Mouse (Mus musculus) adrenal gland, adult (tissue): ENCODE measurements at regions not wholly inside any gene's neighbourhood (a gene's known extent, or its start where the extent isn't known, plus 50 kb on each side); places are given as distances from the start of the nearest gene placed in this dataset.

Experiments used
- DNase-seq, 2 experiments: peaks; one replicate each; pipeline ENCODE4 v3.0.0; 2022 to 2023; ENCODE audit warnings: low spot score in 1 of 2; ENCODE audit not compliant: inconsistent age in 2 of 2

DNA sequence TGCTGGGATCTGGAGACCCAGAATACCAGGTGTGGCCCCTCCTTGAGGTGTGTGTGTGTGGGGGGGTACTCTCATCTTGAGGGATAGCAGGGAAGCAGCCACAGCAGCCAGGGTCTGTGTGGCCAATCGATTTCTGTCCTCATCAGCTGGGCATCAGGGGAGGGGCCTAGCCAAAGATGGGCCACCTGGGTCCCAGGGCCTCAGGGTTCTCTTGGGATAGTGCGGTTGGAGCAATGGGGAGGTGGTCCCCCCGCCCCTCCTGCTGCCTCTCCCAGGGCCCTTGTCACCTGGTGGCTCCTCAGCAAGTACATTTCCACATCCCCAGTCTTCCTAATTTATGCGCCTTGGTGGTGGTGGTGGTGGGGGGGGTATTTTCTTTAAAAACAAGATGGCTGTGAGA is 55.4 kb downstream of the Uncx start:
- no peak for DNase-seq

DNA sequence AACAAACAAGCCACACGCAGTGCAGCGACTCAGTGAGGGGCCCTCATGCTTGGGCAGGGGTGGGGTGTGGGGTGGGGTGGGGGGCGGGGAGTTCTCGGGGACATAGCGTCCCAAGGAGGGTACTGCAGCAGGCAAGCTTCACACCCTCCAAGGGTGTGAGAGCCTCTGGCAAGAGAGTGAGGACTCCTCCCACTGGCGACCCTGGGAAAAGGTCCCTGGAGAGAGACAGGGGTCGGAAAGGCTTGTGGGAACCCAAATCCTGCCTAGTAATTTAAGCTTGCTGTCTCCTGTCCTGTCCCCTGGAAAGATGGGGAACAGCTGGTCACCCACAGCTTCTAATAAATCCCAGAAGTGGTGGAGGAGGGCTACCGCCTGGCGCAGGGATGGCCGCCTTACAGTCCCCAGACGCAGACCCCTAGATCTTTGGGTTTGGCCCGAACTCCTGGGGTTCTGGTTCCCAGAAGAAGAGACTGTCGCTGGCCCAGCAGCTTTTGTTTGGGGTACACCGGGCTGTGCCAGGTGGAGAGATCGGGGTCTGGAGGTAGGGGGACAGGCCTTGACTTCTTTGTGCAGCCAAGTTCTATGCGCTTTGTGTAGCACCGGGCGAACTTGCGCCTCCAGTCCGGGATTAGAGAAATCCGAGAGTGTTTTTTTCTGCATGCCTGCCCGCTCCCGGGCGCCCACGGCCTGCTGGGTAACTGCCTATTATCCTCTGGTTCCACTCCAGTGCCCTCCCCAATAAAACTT is 56.1 kb downstream of the Uncx start:
- DNase-seq = peak in 1 of 2 experiments; percentile 32

DNA sequence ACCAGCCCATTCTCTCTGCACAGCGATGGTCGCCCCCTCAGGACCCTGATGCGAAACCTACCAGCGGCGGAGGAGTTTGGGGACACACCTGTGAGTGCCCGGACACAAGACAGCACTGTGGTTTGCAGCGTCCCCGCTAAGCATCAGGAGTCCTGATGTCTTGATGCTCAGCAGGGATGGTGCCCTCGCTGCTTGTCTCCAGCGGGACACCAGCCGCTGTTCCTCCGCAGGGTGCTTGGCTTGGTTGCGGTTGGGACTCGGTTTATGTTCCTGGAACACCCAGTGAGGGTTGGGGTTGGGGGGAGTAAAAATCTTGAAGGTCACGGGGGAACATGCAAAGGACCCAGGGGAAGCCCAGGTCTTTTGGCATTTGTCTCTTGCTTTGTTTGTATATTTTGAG is 56.9 kb downstream of the Uncx start:
- no peak for DNase-seq

DNA sequence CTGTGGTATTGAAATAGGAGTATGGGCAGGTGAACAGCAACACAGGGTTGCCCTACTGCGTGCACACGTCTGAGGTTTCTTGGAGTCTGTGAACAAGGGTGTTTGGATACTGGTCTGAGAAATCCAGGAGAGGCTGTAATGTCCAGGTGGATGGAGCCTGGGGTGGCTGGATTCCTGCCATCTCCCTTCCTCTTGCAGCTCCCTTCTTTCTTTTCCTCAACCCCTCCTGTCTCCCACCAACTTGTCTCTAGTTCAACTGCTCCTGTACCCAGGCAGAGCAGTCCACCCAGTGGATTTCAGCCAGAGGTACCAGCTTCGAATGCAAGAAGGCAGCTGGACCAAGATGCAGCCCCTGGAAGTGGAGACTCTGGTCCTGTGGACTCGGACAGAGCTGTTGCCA is 59.6 kb downstream of the Uncx start:
- DNase-seq = no peak

DNA sequence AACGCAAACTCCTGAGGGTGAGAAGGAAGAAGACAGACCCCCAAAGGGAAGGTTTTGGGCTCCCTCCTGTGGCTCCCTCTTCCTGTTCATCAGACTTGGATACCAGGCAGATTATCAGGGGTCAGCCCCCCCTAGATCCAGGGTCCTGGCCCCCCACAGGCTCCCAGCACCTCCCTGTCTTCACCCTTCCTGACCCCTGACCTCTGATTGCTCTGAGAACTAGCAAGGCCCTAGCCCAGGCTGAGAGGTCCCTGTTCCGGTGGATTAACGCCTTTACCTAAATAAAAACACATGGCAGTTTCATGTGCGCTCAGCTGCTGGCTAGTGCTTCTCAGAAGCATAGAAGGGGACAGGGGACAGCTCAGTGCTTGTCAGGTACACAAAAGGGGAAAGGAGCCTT is 60.2 kb downstream of the Uncx start:
- DNase-seq = no peak

DNA sequence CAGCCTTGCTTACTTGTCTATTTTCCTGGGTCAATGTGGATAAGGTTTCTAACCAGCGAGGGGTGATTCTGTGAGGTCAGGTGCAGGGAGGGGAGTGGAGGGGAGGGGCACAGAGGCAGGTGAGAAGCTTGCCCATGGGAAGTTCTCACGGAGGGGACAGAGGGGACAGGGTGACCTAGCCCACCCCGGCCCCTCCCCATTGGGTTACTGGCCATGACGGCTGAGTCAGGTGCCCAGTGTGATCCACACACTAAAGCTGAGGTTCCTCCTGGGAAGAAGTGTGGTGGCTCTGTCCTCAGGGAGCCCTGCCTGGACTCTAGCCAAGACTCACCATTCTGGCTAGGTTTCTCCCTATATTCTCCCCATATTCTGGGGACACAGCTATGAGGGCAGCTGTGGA is 61.0 kb downstream of the Uncx start:
- DNase-seq = no peak

DNA sequence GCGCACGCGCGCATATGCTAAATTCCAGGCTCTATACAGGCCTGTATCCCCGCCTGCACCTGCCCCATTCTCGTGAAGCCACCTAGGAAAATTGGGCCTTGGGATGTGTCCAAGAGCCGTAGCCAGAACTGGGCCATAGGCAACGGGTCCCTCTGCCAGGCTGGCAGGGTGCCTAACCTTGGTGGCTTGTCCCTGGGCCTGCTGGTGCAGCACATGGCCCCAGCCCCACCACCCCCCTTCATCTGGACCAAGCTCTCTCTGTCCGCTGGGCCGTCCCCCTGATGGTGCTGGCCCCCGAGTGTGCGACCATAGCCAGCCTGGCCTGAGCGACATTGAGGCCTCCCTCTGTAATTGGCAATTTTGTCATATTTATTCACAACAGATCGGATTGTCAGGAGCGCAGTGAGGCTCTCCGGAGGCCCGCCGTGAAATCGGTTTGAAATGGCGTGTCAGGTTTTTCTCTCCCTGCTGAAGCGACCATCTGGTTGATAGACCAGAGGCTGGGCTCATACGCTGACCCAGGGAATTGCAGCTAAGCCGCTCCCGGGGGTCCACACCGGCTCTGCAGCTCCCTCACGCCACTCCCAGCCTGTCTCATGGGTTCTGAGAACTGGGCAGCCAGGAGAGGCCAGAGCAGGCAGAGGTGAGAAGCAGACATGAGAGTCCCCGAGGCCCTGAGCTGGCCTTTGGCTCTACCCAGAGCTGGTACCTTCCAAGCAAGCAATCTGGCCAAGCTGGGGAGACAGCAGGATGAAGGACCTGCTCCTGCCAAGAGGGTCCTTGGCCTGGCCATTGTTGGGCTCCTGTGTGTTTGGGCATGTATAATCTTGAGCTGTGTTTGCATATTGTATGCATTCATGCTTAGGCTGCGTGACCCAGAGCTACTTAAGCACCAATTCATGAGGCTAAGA is 67.6 kb downstream of the Uncx start:
- DNase-seq = no peak

DNA sequence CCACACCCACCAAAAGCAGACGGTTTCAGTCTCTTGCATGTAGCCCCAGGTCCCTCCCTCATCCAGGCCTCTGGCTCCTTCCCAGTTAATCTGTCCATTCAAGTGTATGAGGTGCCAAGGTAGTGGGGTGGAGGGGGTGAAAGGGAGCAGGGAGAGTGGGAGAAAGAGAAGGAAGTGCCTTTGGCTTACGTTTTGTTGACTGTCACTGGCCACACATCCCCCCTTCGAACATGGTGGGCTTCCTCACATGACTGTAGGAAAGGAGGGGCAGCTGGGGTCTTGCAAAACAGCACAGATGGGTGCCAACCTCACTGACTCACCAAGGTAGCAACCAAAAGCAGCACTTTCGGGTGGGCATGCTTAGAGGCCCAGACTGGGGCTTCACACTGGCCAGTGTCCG is 68.9 kb downstream of the Uncx start:
- no peak for DNase-seq

DNA sequence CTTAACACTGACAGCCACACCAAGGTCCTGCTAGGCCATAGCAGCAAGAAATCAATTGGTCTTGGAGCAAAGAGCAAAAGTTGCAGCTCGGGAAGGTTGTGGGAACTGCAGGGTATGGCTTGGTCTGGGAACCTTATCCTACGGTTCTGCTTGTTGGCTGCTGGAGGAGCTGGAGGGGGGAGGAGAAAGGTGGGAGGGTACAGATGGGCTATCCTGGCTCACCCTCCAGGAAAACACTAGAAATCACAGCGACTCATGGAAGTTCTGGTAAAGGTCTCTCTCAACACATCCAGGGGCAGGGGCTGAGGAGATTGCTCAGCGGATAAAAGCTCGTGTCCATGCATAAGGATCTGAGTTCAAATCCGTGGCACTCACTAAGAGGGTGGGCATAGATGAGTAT is 69.4 kb downstream of the Uncx start:
- no peak for DNase-seq

DNA sequence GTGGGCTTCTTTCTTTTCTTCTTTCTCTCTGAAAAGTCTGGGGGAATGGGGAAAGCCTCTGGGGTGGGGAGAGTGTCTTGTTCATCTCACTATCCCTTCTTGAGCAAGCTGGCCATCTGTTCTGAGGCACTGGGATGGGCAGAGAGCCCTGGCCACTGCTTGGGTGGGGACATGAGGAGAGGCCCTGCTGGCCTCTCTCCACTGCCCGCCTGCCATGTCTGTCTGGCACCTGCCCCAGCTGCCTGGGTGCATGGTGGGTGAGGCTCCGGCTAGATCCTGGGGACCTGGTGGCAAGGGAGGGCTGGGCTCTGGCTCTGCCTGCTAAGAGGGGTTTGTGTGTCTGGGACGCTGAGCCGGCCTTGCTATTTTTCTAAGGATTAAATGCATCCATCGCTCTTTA is 70.3 kb downstream of the Uncx start:
- no peak for DNase-seq

DNA sequence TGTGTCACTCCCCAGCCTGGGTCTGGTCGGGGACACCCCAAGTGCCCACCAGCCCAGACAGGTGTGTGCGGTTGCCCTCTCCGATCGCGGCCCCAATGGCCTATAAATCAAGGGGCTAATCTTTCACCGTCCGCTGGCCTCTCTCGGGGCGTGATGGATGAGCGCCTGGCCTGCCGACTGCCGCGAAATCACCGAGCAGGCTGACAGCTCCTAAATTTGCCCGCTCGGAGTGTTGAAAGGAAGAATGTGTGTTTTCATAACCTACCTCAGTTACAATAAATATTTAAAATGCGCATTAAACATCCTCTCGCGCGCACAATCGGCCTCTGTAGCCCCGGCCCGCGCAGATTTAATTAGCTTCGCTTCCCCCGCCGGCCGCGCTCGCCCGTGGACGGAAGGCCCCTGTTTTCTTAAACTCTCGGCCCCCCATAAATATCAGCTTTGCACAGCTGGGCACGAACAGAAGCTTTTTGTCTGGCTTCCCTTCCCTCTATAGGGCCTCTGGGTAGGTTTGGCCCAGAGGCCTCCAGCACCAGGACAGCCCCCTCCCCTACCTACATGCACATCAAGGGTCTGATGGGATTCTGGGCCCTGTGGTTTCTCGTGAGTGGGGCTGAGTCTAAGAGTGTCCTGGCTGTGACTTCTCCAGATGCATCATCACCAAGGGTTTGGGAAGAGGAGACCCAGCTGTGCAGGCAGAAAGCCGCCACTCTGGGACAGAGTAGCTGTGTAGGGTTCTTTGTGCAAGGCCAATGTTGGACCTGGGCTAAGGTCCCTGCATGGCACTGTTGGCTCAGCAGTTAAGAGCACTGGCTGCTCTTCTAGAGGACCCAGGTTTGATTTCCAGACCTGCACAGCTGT is 76.2 kb downstream of the Uncx start:
- no peak for DNase-seq

DNA sequence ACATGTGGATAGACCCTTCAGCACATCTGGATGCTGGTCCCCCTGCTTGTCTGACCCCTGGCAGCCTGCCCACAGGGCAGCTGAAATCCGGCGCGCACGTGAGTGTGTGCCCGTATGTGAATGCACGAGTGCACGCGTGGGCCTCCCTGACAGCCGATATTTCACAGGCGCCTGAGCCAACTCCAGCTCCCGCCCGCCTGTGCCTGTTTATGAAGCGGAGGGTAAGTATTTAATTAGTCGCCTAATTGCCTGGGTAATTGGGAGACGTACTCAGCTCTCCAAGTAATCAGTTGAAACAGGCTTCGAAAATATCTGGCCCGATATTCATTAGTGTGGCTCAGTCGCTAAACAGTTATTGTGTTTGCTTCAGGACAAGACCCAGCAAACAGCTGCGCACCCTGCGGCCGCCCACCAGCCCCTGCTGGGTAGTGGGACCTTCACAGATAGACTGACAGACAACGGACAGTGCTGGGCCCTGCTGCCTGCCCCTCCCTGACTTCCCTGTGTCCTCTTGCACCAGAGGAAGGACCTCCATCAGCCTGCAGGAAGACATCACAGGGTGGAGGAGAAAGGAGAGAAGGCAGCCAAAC is 82.7 kb downstream of the Uncx start:
- DNase-seq = no peak

DNA sequence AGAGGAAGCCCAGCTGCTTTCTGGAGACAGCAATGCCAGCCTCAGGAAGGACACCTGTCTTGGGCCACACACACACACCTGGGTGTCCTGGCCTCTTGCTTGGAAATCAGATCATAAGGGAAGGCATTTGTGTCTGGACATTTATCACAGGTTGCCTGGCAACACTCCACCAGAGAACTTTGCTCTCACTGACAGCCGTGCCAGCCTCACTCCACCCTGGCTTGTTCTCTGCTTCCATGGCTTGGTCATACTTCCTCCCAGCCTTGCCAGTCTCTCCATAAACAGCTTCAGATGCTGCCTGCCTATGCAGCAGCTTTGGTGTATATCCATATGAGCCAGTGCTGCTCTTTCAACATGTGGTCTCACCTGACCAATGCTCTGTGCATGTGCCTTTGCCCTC is 84.3 kb downstream of the Uncx start:
- no peak for DNase-seq

DNA sequence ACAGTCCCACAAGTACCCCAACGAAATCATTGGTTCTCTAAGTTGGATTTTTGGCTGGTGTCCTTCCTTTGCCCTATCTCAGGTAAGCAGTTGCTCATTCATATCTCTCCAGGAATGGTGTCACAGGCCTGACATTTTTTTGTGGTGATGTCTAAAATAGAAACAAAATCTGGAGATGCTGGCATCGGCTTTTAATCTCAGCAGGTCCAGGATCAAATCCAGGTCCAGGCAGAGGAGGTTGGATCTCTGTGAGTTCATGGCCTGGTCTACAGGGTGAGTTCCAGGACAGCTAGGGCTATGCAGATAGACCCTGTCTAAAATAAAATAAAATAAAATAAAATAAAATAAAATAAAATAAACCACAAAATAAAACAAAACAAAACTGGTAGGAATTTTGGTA is 93.7 kb downstream of the Uncx start:
- no peak for DNase-seq

DNA sequence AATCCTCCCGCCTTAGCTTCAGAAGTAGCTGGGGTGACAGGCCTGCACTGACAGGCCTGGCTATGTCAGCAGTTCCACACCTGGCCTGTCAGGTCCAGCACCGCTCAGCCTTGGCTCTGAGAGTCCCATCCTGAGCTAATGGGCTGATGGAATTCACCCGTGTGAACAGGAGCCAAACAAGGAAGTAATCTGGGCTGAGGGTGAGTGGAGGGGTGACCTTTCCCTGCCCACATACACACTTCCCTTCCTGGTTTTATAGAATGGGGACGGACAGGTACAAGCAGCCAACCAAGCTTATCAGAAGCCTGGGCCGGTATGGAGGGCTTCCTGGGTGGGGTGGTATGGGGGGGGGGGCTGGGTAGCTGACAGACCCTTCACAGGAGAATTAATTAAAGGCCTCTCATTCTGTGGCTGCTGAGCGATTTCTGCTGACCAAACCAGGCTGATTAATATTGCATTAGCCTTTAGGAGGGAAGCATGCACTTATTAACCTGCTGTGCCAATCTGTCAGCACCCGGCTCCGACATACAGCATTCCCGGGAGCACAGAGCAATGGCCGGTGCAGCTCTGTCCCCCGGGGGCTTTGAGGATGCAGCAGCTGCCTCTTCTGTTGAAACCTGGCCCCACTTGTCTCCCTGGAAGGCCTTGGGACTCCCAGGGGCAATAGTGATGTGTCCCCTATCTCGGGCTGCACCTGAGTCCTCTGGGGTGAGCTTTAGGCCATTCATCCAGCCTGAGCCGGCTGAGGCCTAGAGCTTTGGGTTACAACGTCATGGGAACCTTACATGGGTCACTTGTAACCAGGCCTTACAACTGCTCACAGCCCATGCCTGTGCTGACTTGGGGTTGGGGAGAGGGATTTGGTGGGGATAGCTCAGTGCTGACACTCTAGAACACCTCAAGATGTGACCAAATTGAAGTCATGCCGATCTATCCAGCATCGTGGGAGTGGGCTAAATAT is 95.2 kb downstream of the Micall2 start:
- DNase-seq = no peak

DNA sequence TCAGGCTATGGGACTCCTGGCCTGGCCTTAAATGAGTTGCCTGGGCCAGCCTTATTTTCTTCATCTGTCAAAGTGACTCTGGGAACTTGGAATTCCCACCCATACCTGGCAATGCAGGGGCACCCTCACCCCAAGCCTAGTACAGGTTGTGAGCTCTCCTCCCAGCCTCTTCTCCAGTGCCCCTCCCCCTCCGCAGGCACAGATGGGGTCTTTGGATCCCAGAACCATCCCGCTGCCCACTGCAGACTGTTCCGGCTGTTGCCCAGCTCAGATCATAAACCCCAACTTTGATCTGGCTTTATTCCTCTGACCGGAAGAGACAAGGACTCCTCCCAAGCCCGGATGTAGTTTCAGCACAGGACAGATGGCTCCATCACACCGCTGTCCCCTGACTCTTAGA is 91.3 kb downstream of the Micall2 start:
- no peak for DNase-seq

DNA sequence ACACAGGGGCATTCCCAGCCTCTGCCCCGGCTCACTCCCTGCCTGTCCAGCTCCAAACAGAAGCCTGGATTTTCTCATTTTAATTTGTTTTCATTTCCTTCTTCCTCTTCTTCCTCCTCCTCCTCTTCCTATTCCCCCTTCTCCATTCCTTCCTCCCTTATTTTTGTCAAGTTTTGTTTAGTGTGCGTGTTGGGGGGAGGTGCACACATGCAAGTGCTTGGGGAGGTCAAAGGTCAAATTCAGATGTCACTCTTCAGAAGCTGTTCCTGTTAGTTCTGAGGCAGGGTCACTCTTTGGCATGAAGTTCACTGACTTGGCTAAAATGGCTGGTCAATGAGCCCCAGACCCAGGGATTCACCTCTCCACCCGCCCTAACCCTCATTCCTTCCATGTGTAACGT is 85.1 kb downstream of the Micall2 start:
- DNase-seq = no peak
